In genomic region chr2:30281651-30282050, GRCm38 (mm10) we compare ENCODE assay signal across 29 mouse cellular contexts. TPM values are rescaled to one million over a fixed set of nuclear protein-coding genes. Genes with fewer than 3 reads are reported as not detected.
"Had no signal": no experiment of that assay in that cellular context is flagged by ENCODE, and none has a peak within 500 bp of the region (broad histone marks: within the 10 kb centered on the region; RNA-seq: fewer than 3 reads in every experiment).

No protein-coding gene starts in this region.

- H3K9me3 ChIP-seq: limb, embryonic 10.5 days; limb, embryonic 13.5 days; liver, embryonic 12.5 days; liver, embryonic 15.5 days; lung, embryonic 15.5 days; neural tube, embryonic 13.5 days had no signal

- H3K9ac ChIP-seq: limb, embryonic 13.5 days; liver, embryonic 12.5 days; liver, embryonic 15.5 days; lung, embryonic 15.5 days; neural tube, embryonic 13.5 days had no signal

- H3K27ac ChIP-seq: kidney, postnatal 0 days; layer of hippocampus, adult 2 months; limb, embryonic 10.5 days; limb, embryonic 13.5 days; liver, embryonic 12.5 days; liver, embryonic 15.5 days; lung, embryonic 15.5 days; neural tube, embryonic 13.5 days; stomach, postnatal 0 days had no signal

- H3K4me3 ChIP-seq: layer of hippocampus, adult 2 months; limb, embryonic 10.5 days; limb, embryonic 13.5 days; liver, embryonic 12.5 days; liver, embryonic 15.5 days; lung, embryonic 15.5 days; neural tube, embryonic 13.5 days had no signal

- H3K36me3 ChIP-seq: lung, embryonic 15.5 days; neural tube, embryonic 13.5 days had no signal

- ATAC-seq: liver, embryonic 12.5 days had no signal

- DNase-seq: kidney, postnatal 25 days; layer of hippocampus, adult 9-11 months; liver; lung, adult 18-20 months; lung, postnatal 10 days; lung, postnatal 36 days; midbrain, embryonic 14.5 days; right cerebral cortex, postnatal 14 days; right cerebral cortex, postnatal 4 days; thymus, adult 18-20 months; thymus, postnatal 36 days had no signal

- H3K4me2 ChIP-seq: limb, embryonic 13.5 days; liver, embryonic 12.5 days; liver, embryonic 15.5 days; lung, embryonic 15.5 days; midbrain, embryonic 11.5 days; neural tube, embryonic 13.5 days had no signal

- H3K27me3 ChIP-seq: limb, embryonic 13.5 days; liver, embryonic 12.5 days; liver, embryonic 15.5 days; lung, embryonic 15.5 days; neural tube, embryonic 13.5 days had no signal

RNA-seq across cellular contexts. Expression of gene Gm28038, which starts 0.8 kb away (rescaled TPM):
- total RNA-seq: layer of hippocampus, adult 2 months; layer of hippocampus, postnatal 25 days; left cerebral cortex, adult 18-20 months; neutrophil, adult 5-6 weeks had no signal
- polyA plus RNA-seq: kidney, embryonic 14.5 days; kidney, postnatal 0 days; large intestine, adult 2 months; limb, embryonic 10.5 days; limb, embryonic 13.5 days; liver, embryonic 12.5 days; liver, embryonic 15.5 days; lung, embryonic 15.5 days; midbrain, embryonic 11.5 days; midbrain, embryonic 14.5 days; neural tube, embryonic 13.5 days; stomach, embryonic 14.5 days; stomach, postnatal 0 days; urinary bladder, adult 2 months had no signal

RNA-seq across cellular contexts. Expression of gene Phyhd1, which starts 15.6 kb away (rescaled TPM):
- total RNA-seq: megakaryocyte-erythroid progenitor cell, adult 5-6 weeks had no signal
